Mouse (Mus musculus) embryonic facial prominence, embryonic 11.5 days (tissue): ENCODE results near the gene Tmeff2. TPM values are rescaled to one million over a fixed set of nuclear protein-coding genes. Genes with fewer than 3 reads are reported as not detected.

ENCODE experiments used
- ATAC-seq: fragments of 200-750 bp; cut with Nextera tagmentation; replicated peaks from 2 replicates; pipeline ENCODE4 v1.8.0; 2017; ENCODE audit warnings: low read depth; ENCODE audit not compliant: insufficient number of reproducible peaks, low FRiP score, low TSS enrichment
- DNase-seq: peaks from one replicate; pipeline ENCODE4 v3.0.0-alpha.2; 2015; ENCODE audit warnings: low spot score
- H3K27ac ChIP-seq: fragments of 300-500 bp; sonication (generic); replicated peaks from 2 replicates; pipeline ENCODE4 v1.5.1; 2014; ENCODE audit warnings: mild to moderate bottlenecking, low read depth, low read length, control low read depth
- H3K27me3 ChIP-seq: fragments of 300-500 bp; sonication (generic); 2 replicates; pipeline ENCODE4 v1.6.1; 2014; ENCODE audit warnings: mild to moderate bottlenecking, low read length, moderate library complexity, mixed read lengths; ENCODE audit not compliant: control insufficient read depth, insufficient read depth
- H3K36me3 ChIP-seq: fragments of 300-500 bp; sonication (generic); replicated peaks from 2 replicates; pipeline ENCODE4 v1.6.1; 2014; ENCODE audit warnings: low read depth, mild to moderate bottlenecking, low read length, moderate library complexity, mixed read lengths; ENCODE audit not compliant: control insufficient read depth, insufficient read depth
- H3K4me1 ChIP-seq: fragments of 300-500 bp; sonication (generic); 2 replicates; pipeline ENCODE4 v1.6.1; 2014; ENCODE audit warnings: low read length, mixed read lengths; ENCODE audit not compliant: control insufficient read depth, insufficient read depth
- H3K4me2 ChIP-seq: fragments of 300-500 bp; sonication (generic); 2 replicates; pipeline ENCODE4 v1.6.1; 2014; ENCODE audit warnings: low read depth, mild to moderate bottlenecking, control low read depth, low read length, moderate library complexity
- H3K4me3 ChIP-seq: fragments of 300-500 bp; sonication (generic); 2 replicates; pipeline ENCODE4 v1.5.1; 2014; ENCODE audit warnings: low read depth, low read length, control low read depth
- H3K9ac ChIP-seq: fragments of 300-500 bp; sonication (generic); replicated peaks from 2 replicates; pipeline ENCODE4 v1.6.1; 2014; ENCODE audit warnings: mild to moderate bottlenecking, control low read depth, low read length
- H3K9me3 ChIP-seq: fragments of 300-500 bp; sonication (generic); replicated peaks from 2 replicates; pipeline ENCODE4 v1.6.1; 2016; ENCODE audit warnings: mild to moderate bottlenecking, low read length, inconsistent platforms, mixed read lengths; ENCODE audit not compliant: control insufficient read depth
- WGBS: fragments of 180-500 bp; shearing (Covaris S2); extraction: QIAGEN DNeasy Blood & Tissue Kit; methylation state at CpG from one replicate; pipeline ENCODE4 v1.1.7; 2014; 5-methylcytosine and 5-hydroxymethylcytosine counted together
- polyA plus RNA-seq: library from polyadenylated mRNA; unstranded; fragments of >200 nt; fragmentation: Nextera tagmentation; extraction: Ambion mirVana; gene quantifications from 2 replicates; pipeline ENCODE4 v1.2.1, GENCODE M21; 2014

Gene Tmeff2
- polyA plus RNA-seq, 1 experiment from 2014 or later, result 8.6 TPM

GRCm38 (mm10) chr1:50928776-50929175 is 28.3 kb downstream of the Tmeff2 start:
- no peaks in the 10 kb centered on the region for H3K36me3 ChIP-seq
- no peak overlapping the region for H3K27ac ChIP-seq
- H3K4me3 ChIP-seq, result no peak overlapping the region
- H3K4me2 ChIP-seq, result no peak overlapping the region; the same call in 1 of the 2 replicates
- WGBS, result 19% methylated on average over 3 of the region's 3 CpGs
- no peak overlapping the region for H3K9ac ChIP-seq
- no peak for ATAC-seq
- H3K27me3 ChIP-seq, result peaks cover 5% of the 10 kb centered on the region
- no peaks in the 10 kb centered on the region for H3K4me1 ChIP-seq
- H3K9me3 ChIP-seq, result no peaks in the 10 kb centered on the region
- DNase-seq, result no peak

- no peaks in the 10 kb centered on the region for H3K9me3 ChIP-seq
- WGBS, result 73% methylated on average over 2 of the region's 2 CpGs
- H3K9ac ChIP-seq, result no peak overlapping the region
- no peak overlapping the region for H3K27ac ChIP-seq
- ATAC-seq (no peak), DNase-seq (no peak)
- no peaks in the 10 kb centered on the region for H3K4me1 ChIP-seq
- H3K4me2 ChIP-seq, result no peak overlapping the region
- no peaks in the 10 kb centered on the region for H3K27me3 ChIP-seq
- no peak overlapping the region for H3K4me3 ChIP-seq
- H3K36me3 ChIP-seq, result no peaks in the 10 kb centered on the region
Measured at GRCm38 (mm10) chr1:50935076-50935475, 34.6 kb downstream of the Tmeff2 start.

- 87% methylated on average over 2 of the region's 2 CpGs for WGBS
- no peak for ATAC-seq
Measured at GRCm38 (mm10) chr1:50935484-50935883, 35.0 kb downstream of the Tmeff2 start.

GRCm38 (mm10) chr1:50940131-50941039 is 39.9 kb downstream of the Tmeff2 start:
- WGBS, result 84% methylated on average over 7 of the region's 7 CpGs
- Histone ChIP-seq H3K9me3 (no peaks in the 10 kb centered on the region), H3K27me3 (no peaks in the 10 kb centered on the region), H3K27ac (no peak overlapping the region), H3K9ac (no peak overlapping the region), H3K36me3 (no peaks in the 10 kb centered on the region), H3K4me1 (no peaks in the 10 kb centered on the region), H3K4me3 (no peak overlapping the region), H3K4me2 (no peak overlapping the region)
- no peak for ATAC-seq
- DNase-seq, result no peak

More at GRCm38 (mm10) chr1:50935484-50935883, 35.0 kb downstream of the Tmeff2 start:
- DNase-seq, result no peak
- no peaks in the 10 kb centered on the region for H3K27me3 ChIP-seq
- H3K4me1 ChIP-seq, result no peaks in the 10 kb centered on the region
- no peak overlapping the region for H3K4me3 ChIP-seq
- no peak overlapping the region for H3K27ac ChIP-seq
- no peaks in the 10 kb centered on the region for H3K36me3 ChIP-seq
- H3K4me2 ChIP-seq, result no peak overlapping the region
- no peak overlapping the region for H3K9ac ChIP-seq
- H3K9me3 ChIP-seq, result no peaks in the 10 kb centered on the region

GRCm38 (mm10) chr1:50948575-50948974 is 48.1 kb downstream of the Tmeff2 start:
- Histone ChIP-seq H3K27me3 (no peaks in the 10 kb centered on the region), H3K36me3 (no peaks in the 10 kb centered on the region), H3K4me1 (no peaks in the 10 kb centered on the region), H3K4me2 (no peak overlapping the region), H3K9ac (no peak overlapping the region), H3K9me3 (no peaks in the 10 kb centered on the region), H3K4me3 (no peak overlapping the region), H3K27ac (no peak overlapping the region)
- ATAC-seq (no peak), DNase-seq (no peak)
- WGBS, result 79% methylated on average over 1 of the region's 1 CpGs

- WGBS, result 96% methylated on average over 1 of the region's 1 CpGs
- H3K9ac ChIP-seq, result no peak overlapping the region
- no peak overlapping the region for H3K4me2 ChIP-seq
- no peak overlapping the region for H3K4me3 ChIP-seq
- no peaks in the 10 kb centered on the region for H3K36me3 ChIP-seq
- no peak for DNase-seq
- no peaks in the 10 kb centered on the region for H3K9me3 ChIP-seq
- H3K4me1 ChIP-seq, result no peaks in the 10 kb centered on the region
- no peaks in the 10 kb centered on the region for H3K27me3 ChIP-seq
- H3K27ac ChIP-seq, result no peak overlapping the region
- ATAC-seq, result no peak
Measured at GRCm38 (mm10) chr1:50958844-50959243, 58.4 kb downstream of the Tmeff2 start.

- Histone ChIP-seq H3K4me2 (no peak overlapping the region), H3K27me3 (no peaks in the 10 kb centered on the region), H3K27ac (no peak overlapping the region), H3K36me3 (no peaks in the 10 kb centered on the region), H3K4me3 (no peak overlapping the region), H3K9ac (no peak overlapping the region), H3K9me3 (no peaks in the 10 kb centered on the region), H3K4me1 (no peaks in the 10 kb centered on the region)
- WGBS, result 54% methylated on average over 5 of the region's 5 CpGs
- no peak for ATAC-seq
- peak; percentile 88 for DNase-seq
Measured at GRCm38 (mm10) chr1:50961954-50962648, 61.7 kb downstream of the Tmeff2 start.

GRCm38 (mm10) chr1:50962649-50963000 is 62.2 kb downstream of the Tmeff2 start:
- no peak overlapping the region for H3K27ac ChIP-seq
- H3K4me3 ChIP-seq, result no peak overlapping the region
- H3K27me3 ChIP-seq, result no peaks in the 10 kb centered on the region
- no peak for ATAC-seq
- H3K9ac ChIP-seq, result no peak overlapping the region
- no peaks in the 10 kb centered on the region for H3K4me1 ChIP-seq
- H3K36me3 ChIP-seq, result no peaks in the 10 kb centered on the region
- 68% methylated on average over 4 of the region's 4 CpGs for WGBS
- no peak for DNase-seq
- H3K9me3 ChIP-seq, result no peaks in the 10 kb centered on the region
- H3K4me2 ChIP-seq, result no peak overlapping the region
